Mouse (Mus musculus) layer of hippocampus, adult 18-20 months (tissue): ENCODE results near the gene Prr15. TPM values are rescaled to one million over a fixed set of nuclear protein-coding genes. Genes with fewer than 3 reads are reported as not detected.

Experiments
- DNase-seq, 2 experiments: peaks; one replicate each; pipeline ENCODE4 v3.0.0; 2022; ENCODE audit warnings: low spot score in 2 of 2
- total RNA-seq, 2 experiments: library from RNA; stranded (reverse); gene quantifications; 2 replicates each; pipeline ENCODE4 v1.2.3; 2021

Prr15 gene
- total RNA-seq, 2 experiments from 2014 or later: 0.74 to 1.0 TPM

GRCm38 (mm10) chr6:54330166-54330565 lies 4.5 kb downstream of the Prr15 start:
- DNase-seq: no peak

DNA sequence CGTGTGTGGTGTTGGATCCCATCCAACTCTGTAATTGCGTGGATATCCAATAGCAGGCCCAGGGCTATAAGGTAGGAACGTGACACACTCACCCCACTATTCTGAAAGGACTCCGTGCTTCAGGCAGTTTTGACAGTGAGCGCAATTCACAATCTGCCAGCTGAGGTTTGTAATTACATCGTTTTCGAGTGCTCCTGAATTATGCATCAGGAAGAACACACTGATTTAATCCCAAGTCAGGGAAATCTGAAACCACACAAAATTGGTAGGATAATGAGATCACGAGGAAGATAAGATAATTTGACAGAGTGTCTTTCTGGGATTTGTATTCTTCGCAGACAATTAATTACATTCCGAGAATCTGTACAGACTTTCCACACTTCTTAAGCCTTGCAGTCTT lies 6.1 kb downstream of the Prr15 start:
- peak in 1 of 2 experiments; percentile 25 for DNase-seq

GRCm38 (mm10) chr6:54332203-54332602 lies 6.6 kb downstream of the Prr15 start:
- no peak for DNase-seq

DNA sequence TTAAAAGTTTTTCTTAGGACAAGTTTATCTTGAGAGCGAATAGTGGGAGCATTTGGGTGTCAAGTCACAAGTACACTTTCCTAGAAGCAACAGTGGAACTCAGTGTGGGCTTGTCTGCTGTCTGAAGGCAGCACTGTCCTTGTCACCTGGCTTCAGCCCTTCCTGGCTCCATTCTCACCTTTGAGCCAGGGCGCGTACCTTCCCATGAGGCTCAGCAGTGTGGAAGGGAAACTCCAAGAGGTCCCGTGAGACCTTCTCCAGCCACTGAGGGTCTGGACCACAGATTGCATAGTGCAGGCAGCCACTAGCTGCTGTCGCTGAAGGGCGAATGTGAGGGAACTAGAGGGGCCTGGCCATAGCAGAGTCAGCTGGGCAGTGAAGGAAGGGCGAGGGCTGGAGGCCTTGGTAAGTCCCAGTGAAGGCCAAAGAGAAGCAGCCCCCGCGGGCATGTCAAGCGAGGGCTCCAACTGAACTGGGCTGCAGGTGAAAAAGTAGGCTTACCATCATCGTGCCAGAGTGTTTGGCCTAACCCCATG lies 7.5 kb downstream of the Prr15 start:
- no peak for DNase-seq

GRCm38 (mm10) chr6:54333652-54334396 lies 8.2 kb downstream of the Prr15 start:
- DNase-seq: no peak

- peak; percentile 34 to 72 for DNase-seq
Measured at GRCm38 (mm10) chr6:54337321-54337720, 11.7 kb downstream of the Prr15 start.

DNA sequence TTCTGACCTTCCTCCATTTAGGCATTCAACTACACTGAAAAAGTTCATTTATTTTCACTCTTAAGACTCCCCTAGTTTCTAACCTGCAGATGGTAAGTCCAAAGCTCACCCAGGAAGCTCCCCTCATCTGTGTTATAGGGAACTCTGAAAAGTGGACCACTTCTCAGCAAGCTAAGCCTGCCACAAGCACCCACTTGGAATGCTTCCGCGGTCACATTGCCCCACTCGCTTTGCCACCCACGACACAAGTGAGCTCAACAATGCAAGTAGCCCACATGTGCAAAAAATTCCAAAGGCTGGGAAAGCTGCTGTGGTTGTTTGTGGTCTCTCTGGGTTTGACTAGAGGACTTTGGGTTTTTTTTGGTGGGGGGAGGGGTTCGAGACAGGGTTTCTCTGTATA lies 15.5 kb downstream of the Prr15 start:
- DNase-seq: no peak

DNA sequence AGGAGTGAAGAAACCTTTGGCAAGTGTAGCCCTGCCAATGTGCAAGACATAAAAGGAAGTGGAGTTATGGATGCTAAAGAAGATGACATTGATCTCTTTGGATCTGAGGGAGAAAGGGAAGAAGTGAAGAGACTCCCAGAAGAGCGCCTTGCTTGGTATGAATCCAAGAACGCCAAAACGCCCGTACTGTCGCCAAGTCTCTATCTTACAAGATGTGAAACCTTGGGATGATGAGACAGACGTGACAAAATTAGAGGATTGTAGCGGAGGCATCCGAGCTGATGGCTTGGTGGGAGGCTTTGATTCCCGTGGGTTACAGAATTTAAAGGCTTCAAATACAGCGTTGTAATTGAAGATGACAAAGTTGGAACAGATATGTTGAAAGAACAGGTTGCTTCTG lies 16.6 kb downstream of the Prr15 start:
- DNase-seq: no peak

DNA sequence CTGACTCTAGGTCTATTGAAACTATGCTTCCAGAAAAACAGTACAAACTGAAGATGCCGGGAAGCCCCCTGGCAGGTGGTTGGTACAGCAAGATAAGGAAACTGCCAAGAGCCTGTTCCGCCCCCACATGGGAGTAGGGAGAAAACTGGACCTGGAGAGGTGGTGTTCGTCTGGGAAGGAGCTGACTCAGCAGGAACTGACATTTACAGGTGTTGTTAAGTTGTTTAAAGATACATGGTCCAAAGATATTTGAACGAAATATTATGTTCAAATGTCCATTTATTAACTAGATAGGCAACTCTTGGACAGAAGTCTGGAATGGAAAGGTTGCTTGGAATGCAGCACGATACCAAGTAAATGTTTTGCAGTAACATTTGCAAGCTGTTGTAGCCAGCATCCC lies 26.2 kb downstream of the Prr15 start:
- DNase-seq: peak in 1 of 2 experiments; percentile 45

DNA sequence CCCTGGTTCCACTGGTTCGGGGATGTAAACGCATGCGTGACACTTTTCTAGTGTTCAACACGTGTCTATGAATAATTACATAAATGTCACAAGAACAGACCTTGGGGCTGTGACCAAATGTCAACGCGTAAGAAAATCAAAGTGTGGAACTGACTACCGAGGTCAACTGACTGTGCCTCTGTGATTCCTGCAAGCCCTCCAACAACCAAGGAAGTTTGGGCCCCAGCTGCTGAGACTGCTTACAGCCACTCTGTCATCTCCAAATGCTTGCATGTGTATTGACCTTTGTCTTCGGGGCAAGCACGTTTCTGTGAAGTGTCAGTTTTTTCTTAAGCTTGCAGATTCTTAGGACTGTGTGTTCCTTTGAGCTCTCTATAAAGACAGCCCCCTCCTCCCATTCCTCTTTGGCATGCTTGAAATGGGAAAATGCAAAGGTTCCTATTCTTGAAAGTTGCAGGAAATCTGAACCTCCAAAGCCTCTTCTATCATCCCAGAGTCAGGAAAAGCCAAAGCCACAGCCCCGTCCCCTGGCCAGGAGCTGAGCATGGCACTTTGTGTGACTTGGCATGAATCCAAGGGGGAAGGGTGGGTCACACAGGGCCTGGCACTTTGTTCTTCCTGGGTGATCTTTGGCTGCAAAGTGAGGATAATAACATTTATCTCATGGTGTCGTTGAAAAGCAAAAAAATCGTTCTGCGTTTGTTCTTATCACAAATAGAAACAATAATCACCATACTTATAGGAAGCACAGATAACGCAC lies 27.5 kb downstream of the Prr15 start:
- DNase-seq: no peak

DNA sequence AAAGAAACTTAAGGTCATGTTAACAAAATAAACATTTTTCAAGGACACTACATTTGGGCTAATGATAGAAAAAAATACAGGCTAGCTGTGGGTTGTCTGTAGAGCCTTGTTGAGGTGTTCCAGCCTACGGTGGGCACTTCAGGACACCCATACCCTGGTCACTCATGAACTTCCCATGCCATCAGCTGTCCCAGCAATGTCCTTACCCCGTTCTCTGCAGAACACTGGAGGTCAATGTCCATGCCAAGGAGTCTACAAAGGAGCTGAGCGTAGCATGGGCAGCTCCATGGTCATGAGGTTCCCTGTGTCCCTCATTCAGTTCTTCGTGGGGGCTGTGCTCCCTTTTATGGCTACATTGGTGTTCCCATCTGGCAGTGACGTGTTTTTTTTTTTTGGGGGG lies 28.1 kb downstream of the Prr15 start:
- DNase-seq: no peak

DNA sequence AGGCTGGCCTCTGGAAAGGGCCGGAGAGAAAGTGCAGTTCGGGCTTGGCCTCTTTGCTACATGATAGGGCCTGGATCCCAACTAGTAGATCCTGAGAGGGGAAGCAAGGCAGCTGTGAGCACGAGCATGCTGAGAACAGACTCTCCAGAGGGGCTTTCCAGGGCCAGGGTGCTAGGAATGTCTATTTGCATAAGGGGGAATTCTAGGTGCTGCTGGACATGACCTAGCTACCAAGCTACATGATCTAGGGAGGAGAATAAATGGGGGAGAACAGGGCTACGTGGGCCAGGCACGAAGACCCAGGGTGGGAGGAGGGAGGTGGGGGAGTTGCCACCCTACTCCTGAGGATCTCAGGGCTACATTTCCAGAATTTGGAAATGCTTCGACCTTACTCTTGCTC lies 30.0 kb downstream of the Prr15 start:
- DNase-seq: no peak

DNA sequence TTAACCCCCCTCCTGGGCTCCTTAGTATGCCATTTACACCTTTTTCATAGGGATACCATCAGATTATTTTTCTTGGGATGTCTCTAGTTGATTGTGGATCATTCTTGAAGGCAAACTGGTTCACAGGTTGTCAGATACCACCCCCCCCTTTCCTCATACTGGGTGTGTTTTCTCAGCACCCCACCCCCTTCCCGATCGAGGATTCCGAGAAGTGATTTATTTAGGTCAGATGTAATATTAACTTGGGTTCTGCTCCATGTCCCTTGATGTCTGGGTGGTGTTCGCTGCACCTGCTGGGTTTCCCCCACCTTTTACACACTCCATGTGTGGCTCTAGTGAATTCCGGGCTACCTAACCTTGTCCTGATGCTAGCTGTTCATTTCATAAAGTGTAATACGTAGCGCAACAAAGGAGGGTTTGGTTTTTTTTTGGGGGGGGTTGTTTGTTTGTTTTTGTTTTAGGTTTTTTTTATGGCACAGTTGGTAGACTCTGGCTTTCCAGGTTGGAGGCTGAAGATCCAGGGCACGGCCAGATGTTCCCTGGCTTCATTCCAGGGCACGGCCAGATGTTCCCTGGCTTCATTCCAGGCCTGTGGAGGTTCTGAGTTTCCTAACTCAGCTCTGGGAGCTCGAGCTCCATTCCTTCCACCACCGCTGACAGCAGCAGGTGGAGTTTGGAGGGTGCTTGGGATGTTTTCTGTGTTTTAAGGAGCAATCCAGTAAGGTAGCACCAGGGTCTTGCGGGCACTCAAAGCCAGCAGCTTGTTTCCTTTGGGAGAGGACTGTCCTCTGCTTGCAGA lies 37.1 kb downstream of the Prr15 start:
- DNase-seq: no peak

GRCm38 (mm10) chr6:54364406-54365136 lies 38.9 kb downstream of the Prr15 start:
- no peak for DNase-seq

DNA sequence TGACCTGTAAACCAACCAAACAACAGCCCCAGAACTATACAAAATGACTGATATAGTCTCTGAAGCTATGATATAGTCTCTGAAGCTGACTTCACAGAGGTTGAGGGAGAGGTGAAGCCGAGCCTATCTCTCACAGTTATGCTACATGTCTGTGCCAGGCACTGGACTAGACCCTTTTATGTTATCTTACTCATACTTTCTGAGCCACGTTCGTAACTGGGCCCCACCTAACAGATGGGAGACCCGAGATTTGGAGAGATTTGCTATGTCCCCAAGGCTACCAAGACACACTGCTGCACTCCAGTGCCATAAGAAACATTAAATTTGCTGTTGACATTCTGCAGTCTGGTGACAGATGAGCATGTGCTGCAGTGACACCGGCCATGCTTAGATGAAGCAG lies 41.0 kb downstream of the Prr15 start:
- DNase-seq: no peak

GRCm38 (mm10) chr6:54368071-54368470 lies 42.4 kb downstream of the Prr15 start:
- peak in 1 of 2 experiments; percentile 68 for DNase-seq

- no peak for DNase-seq
Measured at GRCm38 (mm10) chr6:54369913-54370542, 44.4 kb downstream of the Prr15 start.

DNA sequence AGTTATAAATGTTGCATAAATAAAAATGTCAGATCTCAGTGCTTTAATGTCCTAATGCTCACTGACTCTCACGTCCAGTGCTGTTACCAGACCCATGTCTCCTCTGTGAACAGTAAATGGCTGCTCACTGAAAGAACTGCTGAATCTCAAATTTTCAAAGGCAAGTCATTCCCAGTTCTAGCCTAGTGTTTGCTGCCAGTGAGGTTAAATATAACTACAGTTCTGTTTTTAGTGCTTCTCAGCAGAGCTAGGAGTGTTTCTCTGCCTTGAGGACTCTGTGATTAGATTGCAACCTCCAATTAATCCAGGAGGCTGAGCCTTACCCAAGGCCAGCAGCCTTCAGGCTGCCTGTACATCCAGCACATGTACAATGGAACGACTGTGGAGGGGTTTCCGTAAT lies 46.2 kb downstream of the Prr15 start:
- DNase-seq: no peak

GRCm38 (mm10) chr6:54379356-54379755 lies 53.7 kb downstream of the Prr15 start:
- no peak for DNase-seq
